Mouse (Mus musculus): ENCODE results near the gene Tnf.

DNA sequence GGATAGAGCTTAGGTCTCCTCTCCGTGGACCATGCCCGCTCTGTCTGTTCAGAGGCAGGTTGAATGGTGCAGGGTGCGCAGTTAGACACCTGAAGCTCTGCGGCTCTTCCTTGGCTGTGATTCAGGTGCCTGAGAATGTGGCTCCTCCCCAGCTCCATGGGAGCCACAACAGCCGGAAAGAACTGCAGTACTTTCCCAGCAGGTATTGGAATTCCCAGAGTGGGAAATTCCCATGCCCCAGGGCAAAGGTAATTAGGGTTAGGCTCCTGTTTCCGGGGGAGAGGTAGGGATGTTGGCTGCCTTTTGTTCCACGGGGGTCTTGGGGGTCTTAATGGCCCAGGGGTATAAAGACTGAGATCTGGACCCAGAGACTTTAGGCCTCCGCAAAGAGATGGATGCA, 2.9 kb downstream of the Tnf start:
- TF ChIP-seq GATA1 (IDR thresholded peaks at IDR 0.05; ENCODE audit: borderline replicate concordance, low read length) (no peak), FLI1 (IDR thresholded peaks at IDR 0.05; ENCODE audit: low read length) (no peak)

All from megakaryocyte, embryonic 14.5 days (primary cell).